Mouse (Mus musculus): ENCODE results near the gene Scn1b.

Gene Scn1b

GRCm38 (mm10) chr7:31126851-31127724 lies at the start of gene Scn1b:
Gene Scn1b, minus strand, starts transcription at chr7:31127003.
- peak; percentile 40 for DNase-seq (ENCODE audit: low spot score)

DNA sequence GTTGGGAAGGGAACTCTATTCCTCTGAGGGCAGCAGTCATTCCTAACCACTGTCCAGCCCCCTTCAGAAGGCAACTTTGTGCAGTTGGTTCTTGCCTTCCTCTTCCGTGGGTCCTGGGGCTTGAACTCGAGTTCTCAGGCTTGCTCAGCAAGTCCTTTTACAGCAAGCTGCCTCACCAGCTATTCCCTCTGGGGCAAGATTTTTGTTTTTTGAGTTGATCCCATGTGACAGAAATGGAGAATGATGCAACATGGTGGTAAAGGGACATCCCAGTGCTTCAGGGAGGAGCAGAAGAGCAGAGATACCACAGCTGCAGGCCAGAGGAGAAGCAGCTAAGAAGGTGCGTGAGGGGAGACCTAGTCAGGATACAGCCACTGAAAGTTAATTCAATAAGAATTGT lies 48.3 kb upstream of the Scn1b start:
- no peak for DNase-seq (ENCODE audit: low spot score)

- no peak for DNase-seq (ENCODE audit: low spot score)
Observed at GRCm38 (mm10) chr7:31174466-31174865, 47.7 kb upstream of the Scn1b start.

DNA sequence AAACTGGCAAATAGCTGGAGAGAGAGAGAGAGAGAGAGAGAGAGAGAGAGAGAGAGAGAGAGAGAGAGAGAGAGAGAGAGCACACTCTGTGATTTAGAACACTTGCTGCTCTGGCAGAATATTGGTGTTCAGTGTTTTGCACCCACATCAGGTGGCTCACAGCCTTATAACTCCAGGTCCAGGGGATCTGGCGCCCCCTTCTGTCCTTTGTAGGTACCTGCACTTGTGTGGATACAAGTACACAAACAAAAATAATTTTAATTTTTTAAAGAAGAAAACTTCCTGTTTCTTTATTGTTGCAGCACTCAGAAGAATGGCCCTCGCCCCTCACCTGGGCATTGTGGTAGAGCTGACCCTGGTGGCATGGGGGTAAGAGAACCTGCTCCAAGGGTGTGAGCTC lies 45.4 kb upstream of the Scn1b start:
- DNase-seq (ENCODE audit: low spot score): peak; percentile 60

DNA sequence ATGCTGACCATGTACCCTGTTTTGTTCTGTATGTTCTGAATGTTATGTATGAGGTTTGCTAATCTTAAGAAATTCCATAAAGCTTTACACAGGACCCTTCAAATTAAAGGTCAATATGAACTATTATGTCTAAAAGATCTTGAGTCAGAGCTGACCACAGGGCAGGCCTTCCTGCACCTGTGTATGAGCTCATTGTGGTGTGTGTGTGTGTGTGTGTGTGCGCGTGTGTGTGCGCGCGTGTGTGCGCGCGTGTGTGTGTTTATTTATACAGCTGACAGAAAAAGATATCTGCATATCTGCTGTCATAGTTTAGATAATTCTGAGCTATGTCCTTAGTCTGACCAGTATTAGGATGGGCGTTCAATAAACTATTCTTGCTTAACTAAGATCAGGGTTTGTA lies 43.7 kb upstream of the Scn1b start:
- DNase-seq (ENCODE audit: low spot score): no peak

DNA sequence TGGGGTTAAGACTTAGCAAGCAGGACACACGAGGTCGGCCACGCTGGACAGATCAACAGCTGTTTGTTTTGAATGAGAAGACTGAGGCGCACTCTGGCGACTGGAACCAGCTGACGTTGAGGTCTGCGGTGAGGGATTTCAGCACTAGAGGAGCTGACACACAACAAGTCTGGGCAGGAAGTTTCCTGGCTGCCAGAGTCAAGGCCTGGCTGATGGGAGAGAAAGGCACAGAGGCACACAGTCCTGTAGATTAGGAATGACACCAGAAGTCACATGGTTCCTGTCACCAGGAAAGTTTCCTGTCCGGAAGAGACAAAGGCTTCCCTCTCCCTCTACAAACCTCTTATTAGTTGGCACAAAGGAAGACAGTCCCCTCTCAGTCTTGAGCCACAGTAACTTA lies 41.6 kb upstream of the Scn1b start:
- DNase-seq (ENCODE audit: low spot score): no peak

DNA sequence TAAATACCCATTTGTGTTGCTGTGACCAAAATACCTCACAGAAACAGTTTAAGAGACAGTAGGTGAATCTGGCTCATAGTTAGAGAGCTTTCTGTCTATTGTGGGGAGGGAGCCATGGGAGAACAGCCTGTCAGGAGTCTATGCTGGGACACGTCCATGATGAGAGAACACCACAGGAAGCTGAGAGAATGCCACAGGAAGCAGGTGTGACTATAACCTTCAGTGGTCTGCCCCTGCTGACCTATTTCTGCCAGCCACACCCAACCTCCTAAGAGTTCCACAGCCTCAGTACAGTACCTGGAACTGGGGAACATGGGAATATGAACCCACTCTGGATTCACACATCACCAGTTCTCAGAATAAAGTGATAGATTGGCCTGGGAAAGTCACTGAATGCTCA lies 37.9 kb upstream of the Scn1b start:
- no peak for DNase-seq (ENCODE audit: low spot score)

DNA sequence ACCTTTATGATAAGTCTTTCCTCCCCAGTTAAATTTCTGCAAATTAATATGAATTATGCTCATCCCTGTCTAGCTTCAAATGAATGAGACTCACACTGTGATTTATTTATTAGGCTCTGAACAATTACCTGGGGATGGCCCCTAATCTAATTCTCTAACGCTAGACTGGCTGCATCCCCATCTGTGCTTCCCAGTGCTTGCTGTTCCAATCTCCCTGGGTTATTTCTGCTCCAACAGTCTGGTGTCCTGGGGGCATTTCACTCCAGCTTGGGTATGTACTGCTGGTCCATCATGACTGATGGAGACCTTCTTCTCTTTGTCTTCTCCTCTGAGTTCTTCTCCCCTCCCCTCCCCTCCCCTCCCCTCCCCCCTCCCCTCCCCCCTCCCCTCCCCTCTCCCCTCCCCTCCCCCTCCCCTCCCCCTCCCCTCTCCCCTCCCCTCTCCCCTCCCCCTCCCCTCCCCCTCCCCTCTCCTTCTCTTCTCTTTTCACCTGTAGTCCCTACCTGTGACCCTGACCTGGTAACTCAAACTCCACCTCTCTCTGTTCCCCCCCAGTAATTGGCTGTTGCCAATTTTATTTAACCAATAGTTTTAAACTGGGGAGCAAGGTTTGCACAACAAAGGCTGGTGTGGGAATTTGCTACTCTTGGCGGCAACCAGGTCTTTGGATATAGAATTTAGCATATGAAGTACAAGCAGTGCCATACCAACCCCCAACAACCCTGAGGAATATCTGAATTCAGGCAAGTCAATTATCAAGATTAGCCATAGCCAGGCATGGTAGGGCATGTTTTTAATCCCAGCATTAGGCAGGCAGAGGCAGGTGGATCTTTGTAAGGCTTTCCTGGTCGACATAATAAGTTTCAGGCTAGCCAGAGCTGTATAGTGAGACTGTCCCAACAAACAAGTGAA lies 37.1 kb upstream of the Scn1b start:
- no peak for DNase-seq (ENCODE audit: low spot score)

- no peak for DNase-seq (ENCODE audit: low spot score)
Observed at GRCm38 (mm10) chr7:31162324-31162723, 35.5 kb upstream of the Scn1b start.

DNA sequence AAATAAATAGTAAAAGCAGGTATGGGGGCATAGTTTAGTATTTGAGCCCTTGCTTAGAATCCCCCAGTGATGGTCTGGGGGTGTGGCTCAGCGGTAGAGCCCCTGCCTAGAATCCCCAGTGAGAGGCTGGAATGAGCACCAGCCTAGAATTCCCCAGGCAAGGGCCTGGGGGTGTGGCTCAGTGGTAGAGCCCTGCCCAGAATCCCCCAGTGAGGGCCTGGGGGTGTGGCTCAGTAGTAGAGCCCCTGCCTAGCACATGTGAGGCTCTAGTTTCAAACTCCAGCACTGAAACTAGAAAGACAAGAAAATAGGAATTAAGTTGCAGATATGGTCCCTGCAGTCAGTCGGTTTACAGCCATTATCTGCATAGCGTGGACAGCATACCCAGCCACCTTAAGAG lies 35.0 kb upstream of the Scn1b start:
- DNase-seq (ENCODE audit: low spot score): no peak

GRCm38 (mm10) chr7:31161246-31161645 lies 34.4 kb upstream of the Scn1b start:
- DNase-seq (ENCODE audit: low spot score): no peak

DNA sequence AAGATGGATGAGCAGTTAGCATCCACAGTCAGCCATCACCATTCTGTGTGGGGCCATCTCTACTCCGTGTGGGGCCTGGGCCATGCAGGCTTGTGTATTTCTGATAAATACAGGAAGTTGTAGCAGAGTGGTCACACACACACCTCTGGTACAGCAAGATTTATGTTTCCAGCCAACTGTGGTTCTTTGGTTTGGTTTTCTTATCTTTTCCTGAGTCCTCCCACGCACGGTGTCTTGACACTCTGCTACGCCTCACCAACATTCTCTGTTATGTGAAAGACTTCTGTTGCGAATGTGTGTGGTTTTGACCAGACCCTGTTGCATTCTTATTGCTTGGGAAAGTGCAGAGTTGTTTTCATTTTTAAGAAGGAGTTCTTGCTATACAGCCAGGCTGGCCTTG lies 34.0 kb upstream of the Scn1b start:
- no peak for DNase-seq (ENCODE audit: low spot score)

DNA sequence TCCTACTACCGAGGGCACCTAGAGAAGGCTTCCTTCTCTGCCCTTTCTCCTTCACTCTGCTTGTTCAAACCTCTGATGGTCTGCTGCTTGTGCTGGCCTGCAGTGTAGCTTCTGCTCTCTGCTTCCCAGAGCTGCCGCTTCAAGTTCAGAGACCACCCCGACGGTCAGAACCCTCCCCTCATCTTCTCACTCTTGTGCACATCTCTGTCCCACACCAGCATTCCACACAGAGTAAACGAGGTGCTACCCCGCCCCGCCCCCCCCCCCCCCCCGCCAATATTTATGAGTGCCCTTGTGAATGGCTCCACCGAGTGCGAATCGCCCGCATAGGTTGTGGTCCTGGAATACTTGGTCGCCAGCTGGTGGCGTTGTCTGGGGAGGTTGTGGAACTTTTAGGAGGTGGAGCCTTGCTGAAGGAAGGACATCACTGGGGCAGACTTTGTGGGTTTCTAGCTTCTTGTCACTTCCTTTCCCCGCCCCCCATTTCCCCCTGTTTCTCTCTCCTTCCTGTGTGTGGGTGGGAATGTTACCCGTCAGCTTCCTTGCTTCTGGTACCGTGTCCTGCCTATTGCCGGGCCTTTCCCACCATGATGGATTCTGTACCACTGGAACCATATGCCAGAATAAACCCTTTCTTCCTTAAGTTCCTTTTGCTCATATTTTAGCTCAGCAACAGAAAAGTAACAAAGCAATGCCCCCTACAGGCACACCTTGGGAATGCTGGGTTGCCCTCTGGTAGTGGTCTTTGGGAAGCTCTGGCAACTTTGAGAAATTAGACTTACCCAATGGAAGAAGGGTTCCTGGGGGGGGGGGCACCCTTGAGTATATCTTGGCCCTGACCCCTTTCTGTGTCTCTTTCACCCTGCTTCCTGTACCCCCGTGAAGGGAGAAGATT lies 29.5 kb upstream of the Scn1b start:
- peak; percentile 62 for DNase-seq (ENCODE audit: low spot score)

GRCm38 (mm10) chr7:31155296-31156033 lies 28.7 kb upstream of the Scn1b start, which contains the start of gene Gramd1a:
Gene Gramd1a, minus strand, starts transcription at chr7:31155896.
- peak; percentile 72 for DNase-seq (ENCODE audit: low spot score)

GRCm38 (mm10) chr7:31153536-31154320 lies 26.9 kb upstream of the Scn1b start:
- no peak for DNase-seq (ENCODE audit: low spot score)

- DNase-seq (ENCODE audit: low spot score): no peak
Observed at GRCm38 (mm10) chr7:31151301-31152241, 24.8 kb upstream of the Scn1b start.

DNA sequence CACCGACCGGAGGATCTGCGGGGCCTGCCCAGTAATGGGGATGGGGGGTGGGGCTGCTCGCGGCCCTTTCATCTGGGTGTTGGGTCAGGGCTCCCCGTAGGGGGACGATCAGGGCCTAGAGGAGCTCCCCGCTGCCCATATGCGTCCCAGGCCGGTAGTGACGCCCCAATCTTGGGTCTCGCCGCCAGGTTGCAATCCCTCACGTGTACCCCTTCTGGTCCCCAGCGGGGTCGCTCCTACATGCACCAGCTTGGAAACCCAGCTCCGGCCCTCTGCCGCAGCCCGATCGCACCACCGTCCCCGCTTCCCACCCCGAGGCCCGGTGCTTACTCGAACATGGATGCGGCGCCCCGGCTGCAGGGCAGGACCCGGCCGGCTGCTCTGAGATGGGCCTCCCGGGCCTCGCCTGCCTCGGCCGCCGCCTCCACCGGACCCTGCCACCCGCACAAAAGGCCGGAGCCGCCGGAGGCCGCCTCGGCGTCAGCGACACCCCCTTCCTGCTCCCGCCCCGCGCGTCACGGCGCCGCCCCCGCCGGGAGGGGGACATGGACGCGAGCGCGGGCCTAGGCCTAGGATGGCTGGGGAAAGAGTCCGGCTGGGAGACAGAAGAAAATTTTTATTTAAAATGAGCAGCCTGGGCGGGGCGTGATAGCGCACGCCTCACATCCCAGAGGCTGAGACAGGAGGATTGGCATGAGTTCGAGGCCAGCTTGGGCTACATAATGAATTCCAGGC lies 23.9 kb upstream of the Scn1b start:
- DNase-seq (ENCODE audit: low spot score): peak; percentile 89

DNA sequence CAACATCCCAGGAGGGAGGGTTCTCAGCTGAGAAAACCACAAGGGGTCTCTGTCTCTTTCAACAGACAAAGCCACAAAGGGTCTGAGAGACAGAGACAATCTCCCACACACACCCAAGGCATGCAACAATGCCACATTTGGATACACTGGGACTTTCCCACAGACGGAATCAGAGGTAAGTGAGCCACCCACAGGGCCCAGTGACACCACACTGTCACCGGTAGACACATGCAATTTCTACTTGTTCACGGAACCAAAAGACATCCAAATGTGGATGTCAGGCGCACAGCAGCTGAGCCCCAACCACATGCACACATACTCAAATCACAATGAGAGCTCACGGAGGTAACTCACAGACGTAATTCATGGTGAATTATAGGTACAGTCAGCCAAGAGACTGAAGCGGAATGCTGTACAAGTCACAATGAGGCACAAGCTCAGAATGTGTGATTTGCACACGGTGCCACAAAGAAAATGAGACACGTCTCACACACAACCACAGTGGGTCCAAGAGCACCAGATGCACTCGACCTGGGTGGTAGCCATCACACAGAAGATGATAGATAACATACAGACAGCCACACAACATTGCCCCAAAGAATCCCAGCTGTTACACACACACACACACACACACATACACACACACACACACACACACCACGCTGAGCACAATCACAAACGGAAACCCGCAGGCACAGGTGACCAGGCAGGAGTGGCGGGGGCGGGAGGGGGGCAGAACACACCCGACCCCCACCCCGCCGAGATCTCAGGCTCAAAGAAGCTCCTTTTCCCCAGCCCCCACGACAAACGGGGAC lies 23.2 kb upstream of the Scn1b start:
- DNase-seq (ENCODE audit: low spot score): peak; percentile 66
